Comparison of ENCODE assay signal across 28 mouse cellular contexts in genomic region chr13:80652967-80653539, GRCm38 (mm10).
DNase-seq lines count a peak whose midpoint lies in the region; ATAC-seq and TF ChIP-seq lines count a peak whose summit lies in the region.
"Had no signal": no experiment of that assay in that cellular context is flagged by ENCODE, and none has a peak within 500 bp of the region (broad histone marks: within the 10 kb centered on the region; RNA-seq: fewer than 3 reads in every experiment).

No protein-coding gene starts in this region.

- H3K4me1 ChIP-seq in hindbrain, embryonic 11.5 days (replicated peaks; ENCODE audit: control insufficient read depth, insufficient read depth, low read length): no peaks in the 10 kb centered on the region
- H3K4me1 ChIP-seq in hindbrain, embryonic 12.5 days: no peaks in the 10 kb centered on the region
- H3K4me1 ChIP-seq in midbrain, embryonic 12.5 days: peaks cover 3% of the 10 kb centered on the region; the same call in 1 of the 2 replicates
- peaks cover 12% of the 10 kb centered on the region for H3K4me1 ChIP-seq in midbrain, embryonic 10.5 days
- H3K4me1 ChIP-seq in forebrain, embryonic 12.5 days: peaks cover 10% of the 10 kb centered on the region; the same call in 1 of the 2 replicates
- no peaks in the 10 kb centered on the region for H3K4me1 ChIP-seq in forebrain, postnatal 0 days (ENCODE audit: insufficient read depth)
- H3K4me1 ChIP-seq: embryonic facial prominence, embryonic 12.5 days; heart, embryonic 13.5 days; hindbrain, embryonic 15.5 days; kidney, embryonic 15.5 days; limb, embryonic 13.5 days; lung, embryonic 15.5 days; megakaryocyte, embryonic 14.5 days had no signal

- no peak for DNase-seq in hindbrain, embryonic 11.5 days (ENCODE audit: low spot score)
- no peak for DNase-seq in midbrain, embryonic 10.5 days (ENCODE audit: low spot score)
- DNase-seq in forebrain, postnatal 0 days: no peak
- DNase-seq: adrenal gland, postnatal 10 days; cerebellum, adult 11 months; cerebellum, adult 9-10 months; embryo, embryonic 11 days; gastrocnemius, postnatal 10 days; heart, postnatal 10 days; kidney, adult 18-20 months; kidney, postnatal 25 days; lung, postnatal 36 days; spleen, adult 18-20 months; thymus, postnatal 25 days had no signal

- no peak overlapping the region for H3K27ac ChIP-seq in hindbrain, embryonic 11.5 days (ENCODE audit: low read depth, low read length)
- no peak overlapping the region for H3K27ac ChIP-seq in hindbrain, embryonic 12.5 days
- no peak overlapping the region for H3K27ac ChIP-seq in midbrain, embryonic 12.5 days (replicated peaks)
- no peak overlapping the region for H3K27ac ChIP-seq in midbrain, embryonic 10.5 days (replicated peaks)
- H3K27ac ChIP-seq in forebrain, embryonic 12.5 days: no peak overlapping the region
- no peak overlapping the region for H3K27ac ChIP-seq in forebrain, postnatal 0 days (ENCODE audit: low read depth, low read length)
- H3K27ac ChIP-seq: embryonic facial prominence, embryonic 12.5 days; heart, embryonic 13.5 days; hindbrain, embryonic 15.5 days; kidney, embryonic 15.5 days; limb, embryonic 13.5 days; lung, embryonic 15.5 days had no signal

- no peak overlapping the region for H3K4me2 ChIP-seq in hindbrain, embryonic 11.5 days (replicated peaks; ENCODE audit: low read depth, low read length)
- H3K4me2 ChIP-seq in hindbrain, embryonic 12.5 days (replicated peaks): no peak overlapping the region
- no peak overlapping the region for H3K4me2 ChIP-seq in midbrain, embryonic 12.5 days (replicated peaks)
- H3K4me2 ChIP-seq in forebrain, embryonic 12.5 days: no peak overlapping the region
- no peak overlapping the region for H3K4me2 ChIP-seq in forebrain, postnatal 0 days (ENCODE audit: low read depth)
- H3K4me2 ChIP-seq: embryonic facial prominence, embryonic 12.5 days; heart, embryonic 13.5 days; hindbrain, embryonic 15.5 days; kidney, embryonic 15.5 days; limb, embryonic 13.5 days; liver, embryonic 11.5 days; lung, embryonic 15.5 days had no signal

- H3K27me3 ChIP-seq in hindbrain, embryonic 11.5 days (ENCODE audit: control insufficient read depth, insufficient read depth, low read length): no peaks in the 10 kb centered on the region
- H3K27me3 ChIP-seq in hindbrain, embryonic 12.5 days: no peaks in the 10 kb centered on the region
- no peaks in the 10 kb centered on the region for H3K27me3 ChIP-seq in midbrain, embryonic 12.5 days
- H3K27me3 ChIP-seq in midbrain, embryonic 10.5 days (ENCODE audit: low read depth, poor library complexity, severe bottlenecking): no peaks in the 10 kb centered on the region
- H3K27me3 ChIP-seq in forebrain, embryonic 12.5 days: no peaks in the 10 kb centered on the region
- no peaks in the 10 kb centered on the region for H3K27me3 ChIP-seq in forebrain, postnatal 0 days (ENCODE audit: insufficient read depth, low read length)
- H3K27me3 ChIP-seq: embryonic facial prominence, embryonic 12.5 days; heart, embryonic 13.5 days; hindbrain, embryonic 15.5 days; kidney, embryonic 15.5 days; limb, embryonic 13.5 days; lung, embryonic 15.5 days; megakaryocyte, embryonic 14.5 days had no signal

- 83% methylated on average over 8 of the region's 8 CpGs for WGBS in hindbrain, embryonic 11.5 days
- WGBS in hindbrain, embryonic 12.5 days: 81% methylated on average over 8 of the region's 8 CpGs
- 64% methylated on average over 8 of the region's 8 CpGs for WGBS in midbrain, embryonic 12.5 days
- WGBS in midbrain, embryonic 10.5 days: 86% methylated on average over 8 of the region's 8 CpGs
- WGBS in forebrain, embryonic 12.5 days: 34% methylated on average over 8 of the region's 8 CpGs
- WGBS in forebrain, postnatal 0 days: 31% methylated on average over 8 of the region's 8 CpGs

- H3K9me3 ChIP-seq in hindbrain, embryonic 11.5 days (ENCODE audit: control insufficient read depth, low read length): no peaks in the 10 kb centered on the region
- H3K9me3 ChIP-seq in hindbrain, embryonic 12.5 days (replicated peaks): no peaks in the 10 kb centered on the region
- no peaks in the 10 kb centered on the region for H3K9me3 ChIP-seq in midbrain, embryonic 12.5 days
- no peaks in the 10 kb centered on the region for H3K9me3 ChIP-seq in midbrain, embryonic 10.5 days (replicated peaks)
- no peaks in the 10 kb centered on the region for H3K9me3 ChIP-seq in forebrain, embryonic 12.5 days
- no peaks in the 10 kb centered on the region for H3K9me3 ChIP-seq in forebrain, postnatal 0 days (ENCODE audit: low read length)
- H3K9me3 ChIP-seq: embryonic facial prominence, embryonic 12.5 days; G1E; heart, embryonic 13.5 days; hindbrain, embryonic 15.5 days; kidney, embryonic 15.5 days; limb, embryonic 13.5 days; lung, embryonic 15.5 days; megakaryocyte, embryonic 14.5 days had no signal

- peak; percentile 59; the same call in 1 of the 2 replicates for ATAC-seq in hindbrain, embryonic 11.5 days (ENCODE audit: low FRiP score)
- ATAC-seq in hindbrain, embryonic 12.5 days (ENCODE audit: low FRiP score): no peak
- ATAC-seq in midbrain, embryonic 12.5 days (ENCODE audit: low FRiP score, low read depth): peak; percentile 34; the same call in 1 of the 2 replicates
- peak; percentile 82 for ATAC-seq in forebrain, embryonic 12.5 days (ENCODE audit: low FRiP score)
- peak; percentile 32; the same call in 1 of the 2 replicates for ATAC-seq in forebrain, postnatal 0 days
- ATAC-seq in frontal cortex, adult (ENCODE audit: low TSS enrichment): no peak
- ATAC-seq in monocyte, adult 5-6 weeks (replicated peaks; ENCODE audit: insufficient number of reproducible peaks, low FRiP score, low TSS enrichment, poor library complexity, severe bottlenecking): no peak

- TF ChIP-seq CTCF in forebrain, postnatal 0 days (IDR thresholded peaks at IDR 0.05; ENCODE audit: low read depth): no peak

- no peak overlapping the region for H3K9ac ChIP-seq in hindbrain, embryonic 11.5 days (ENCODE audit: low read depth, low read length)
- no peak overlapping the region for H3K9ac ChIP-seq in hindbrain, embryonic 12.5 days
- H3K9ac ChIP-seq in midbrain, embryonic 12.5 days (replicated peaks): no peak overlapping the region
- H3K9ac ChIP-seq in forebrain, embryonic 12.5 days: no peak overlapping the region
- H3K9ac ChIP-seq in forebrain, postnatal 0 days: no peak overlapping the region
- H3K9ac ChIP-seq: embryonic facial prominence, embryonic 12.5 days; heart, embryonic 13.5 days; hindbrain, embryonic 15.5 days; kidney, embryonic 15.5 days; limb, embryonic 13.5 days; lung, embryonic 15.5 days had no signal

- no peak overlapping the region for H3K4me3 ChIP-seq in hindbrain, embryonic 11.5 days (ENCODE audit: low read depth, low read length)
- no peak overlapping the region for H3K4me3 ChIP-seq in hindbrain, embryonic 12.5 days
- no peak overlapping the region for H3K4me3 ChIP-seq in midbrain, embryonic 12.5 days
- H3K4me3 ChIP-seq in midbrain, embryonic 10.5 days: no peak overlapping the region
- H3K4me3 ChIP-seq in forebrain, embryonic 12.5 days (replicated peaks): no peak overlapping the region
- H3K4me3 ChIP-seq in forebrain, postnatal 0 days (ENCODE audit: low read depth, low read length): no peak overlapping the region
- H3K4me3 ChIP-seq: embryonic facial prominence, embryonic 12.5 days; heart, embryonic 13.5 days; hindbrain, embryonic 15.5 days; kidney, embryonic 15.5 days; limb, embryonic 13.5 days; lung, embryonic 15.5 days; megakaryocyte, embryonic 14.5 days had no signal

- H3K36me3 ChIP-seq in hindbrain, embryonic 11.5 days (ENCODE audit: control insufficient read depth, insufficient read depth, low read length): no peaks in the 10 kb centered on the region
- no peaks in the 10 kb centered on the region for H3K36me3 ChIP-seq in hindbrain, embryonic 12.5 days
- no peaks in the 10 kb centered on the region for H3K36me3 ChIP-seq in midbrain, embryonic 12.5 days
- H3K36me3 ChIP-seq in midbrain, embryonic 10.5 days: no peaks in the 10 kb centered on the region
- no peaks in the 10 kb centered on the region for H3K36me3 ChIP-seq in forebrain, embryonic 12.5 days (replicated peaks)
- H3K36me3 ChIP-seq in forebrain, postnatal 0 days (ENCODE audit: insufficient read depth): no peaks in the 10 kb centered on the region
- H3K36me3 ChIP-seq: embryonic facial prominence, embryonic 12.5 days; G1E; heart, embryonic 13.5 days; hindbrain, embryonic 15.5 days; kidney, embryonic 15.5 days; limb, embryonic 13.5 days; lung, embryonic 15.5 days had no signal

Comparison
In these comparisons a context has a peak if more than half of its experiments do, and no peak if none do; other contexts are left out.
1. ATAC-seq: peak in hindbrain, embryonic 11.5 days (single experiment), midbrain, embryonic 12.5 days (single experiment), forebrain, embryonic 12.5 days (single experiment) and forebrain, postnatal 0 days (single experiment); none in hindbrain, embryonic 12.5 days (single experiment), frontal cortex, adult (single experiment) and monocyte, adult 5-6 weeks (single experiment).